Mouse (Mus musculus) layer of hippocampus, adult 8-10 months (tissue): ENCODE data around the gene Muc4. TPM values are rescaled to one million over a fixed set of nuclear protein-coding genes. Genes with fewer than 3 reads are reported as not detected.

Source experiments
- total RNA-seq, 4 experiments: library from RNA; stranded (reverse); gene quantifications; 2 replicates each; pipeline ENCODE4 v1.2.4; 2022

Gene Muc4
- total RNA-seq, 4 experiments from 2014 or later: not detected

Other genes starting within 250 kb of the Muc4 start
- not detected for gene Slc51a, start 248.0 kb upstream of the Muc4 start, total RNA-seq
- gene Zdhhc19, start 239.6 kb upstream of the Muc4 start, total RNA-seq: under 1 TPM in 1 of 4 experiments, not detected in 3; 0.27 TPM
- 10 to 100 TPM; 54.4 to 75.4 (median 58.0) TPM for gene Tfrc, start 127.0 kb upstream of the Muc4 start, total RNA-seq
- 100 to 1,000 TPM; 206 to 238 (median 222) TPM for gene Tnk2, start 92.0 kb upstream of the Muc4 start, total RNA-seq
- under 1 TPM in 1 of 4 experiments, not detected in 3; 0.12 TPM for gene Muc20, start 61.5 kb downstream of the Muc4 start, total RNA-seq
- not detected for gene Smbd1, start 74.6 kb downstream of the Muc4 start, total RNA-seq
- gene Fyttd1, start 141.6 kb downstream of the Muc4 start, total RNA-seq: 100 to 1,000 TPM in 3 of 4 experiments, 10 to 100 TPM in 1; 98.8 to 115 (median 109) TPM
- gene Rubcn, start 141.9 kb downstream of the Muc4 start, total RNA-seq: 10 to 100 TPM; 55.2 to 74.8 (median 63.8) TPM
- gene Lrch3, start 178.2 kb downstream of the Muc4 start, total RNA-seq: 10 to 100 TPM; 35.9 to 54.4 (median 46.4) TPM